Mouse (Mus musculus): ENCODE data around the gene P2ry13. TPM values are rescaled to one million over a fixed set of nuclear protein-coding genes. Genes with fewer than 3 reads are reported as not detected.

P2ry13 gene
- polyA plus RNA-seq, 1 experiment = 1.3 TPM

- H3K4me1 ChIP-seq (ENCODE audit: control insufficient read depth, insufficient read depth, low read length) = 0 out of 2 replicates have a peak, but pooled peaks cover 2% of the 10 kb centered on the region
- H3K4me3 ChIP-seq (ENCODE audit: insufficient read depth, low read depth, low read length) = no peak overlapping the region
- peak overlapping the region; percentile 80 for H3K27ac ChIP-seq (ENCODE audit: insufficient read depth, low read depth, low read length)
- TF ChIP-seq CTCF (conservative IDR thresholded peaks at IDR 0.05; ENCODE audit: insufficient read depth, insufficient read length, low read depth, low read length) (no peak), POLR2A (IDR thresholded peaks at IDR 0.05; ENCODE audit: low read depth, low read length) (no peak)
- no peaks in the 10 kb centered on the region for H3K27me3 ChIP-seq (replicated peaks; ENCODE audit: control insufficient read depth, insufficient read depth, low read length)
- no peaks in the 10 kb centered on the region for H3K36me3 ChIP-seq (ENCODE audit: control insufficient read depth, insufficient read depth, low read length)
- 40% methylated on average over 10 of the region's 10 CpGs for WGBS
- DNase-seq = peak; percentile 53
Observed at GRCm38 (mm10) chr3:59228730-59229551, 18.3 kb upstream of the P2ry13 start.

- H3K27ac ChIP-seq (ENCODE audit: insufficient read depth, low read depth, low read length) = no peak overlapping the region
- 0 out of 2 replicates have a peak, but pooled peaks cover 2% of the 10 kb centered on the region for H3K4me1 ChIP-seq (ENCODE audit: control insufficient read depth, insufficient read depth, low read length)
- no peaks in the 10 kb centered on the region for H3K36me3 ChIP-seq (ENCODE audit: control insufficient read depth, insufficient read depth, low read length)
- H3K4me3 ChIP-seq (ENCODE audit: insufficient read depth, low read depth, low read length) = no peak overlapping the region
- no peaks in the 10 kb centered on the region for H3K27me3 ChIP-seq (replicated peaks; ENCODE audit: control insufficient read depth, insufficient read depth, low read length)
- DNase-seq = no peak
- TF ChIP-seq CTCF (conservative IDR thresholded peaks at IDR 0.05; ENCODE audit: insufficient read depth, insufficient read length, low read depth, low read length) = no peak
- TF ChIP-seq POLR2A (IDR thresholded peaks at IDR 0.05; ENCODE audit: low read depth, low read length) = no peak
- WGBS = 96% methylated on average over 9 of the region's 9 CpGs
Observed at GRCm38 (mm10) chr3:59227696-59228095, 17.0 kb upstream of the P2ry13 start.

- Histone ChIP-seq H3K27me3 (replicated peaks; ENCODE audit: control insufficient read depth, insufficient read depth, low read length) (no peaks in the 10 kb centered on the region), H3K4me1 (ENCODE audit: control insufficient read depth, insufficient read depth, low read length) (0 out of 2 replicates have a peak, but pooled peaks cover 2% of the 10 kb centered on the region), H3K4me3 (ENCODE audit: insufficient read depth, low read depth, low read length) (no peak overlapping the region), H3K36me3 (ENCODE audit: control insufficient read depth, insufficient read depth, low read length) (no peaks in the 10 kb centered on the region), H3K27ac (ENCODE audit: insufficient read depth, low read depth, low read length) (no peak overlapping the region)
- no peak for TF ChIP-seq CTCF (conservative IDR thresholded peaks at IDR 0.05; ENCODE audit: insufficient read depth, insufficient read length, low read depth, low read length)
- TF ChIP-seq POLR2A (IDR thresholded peaks at IDR 0.05; ENCODE audit: low read depth, low read length) = no peak
- DNase-seq = no peak
Observed at GRCm38 (mm10) chr3:59225411-59225810, 14.7 kb upstream of the P2ry13 start.

GRCm38 (mm10) chr3:59222303-59222702, 11.6 kb upstream of the P2ry13 start:
- TF ChIP-seq POLR2A (IDR thresholded peaks at IDR 0.05; ENCODE audit: low read depth, low read length) (no peak), CTCF (conservative IDR thresholded peaks at IDR 0.05; ENCODE audit: insufficient read depth, insufficient read length, low read depth, low read length) (no peak)
- H3K4me3 ChIP-seq (ENCODE audit: insufficient read depth, low read depth, low read length) = no peak overlapping the region
- H3K36me3 ChIP-seq (ENCODE audit: control insufficient read depth, insufficient read depth, low read length) = no peaks in the 10 kb centered on the region
- H3K27ac ChIP-seq (ENCODE audit: insufficient read depth, low read depth, low read length) = no peak overlapping the region
- 86% methylated on average over 2 of the region's 2 CpGs for WGBS
- H3K4me1 ChIP-seq (ENCODE audit: control insufficient read depth, insufficient read depth, low read length) = no peaks in the 10 kb centered on the region
- no peak for DNase-seq
- no peaks in the 10 kb centered on the region for H3K27me3 ChIP-seq (replicated peaks; ENCODE audit: control insufficient read depth, insufficient read depth, low read length)

- Histone ChIP-seq H3K27me3 (replicated peaks; ENCODE audit: control insufficient read depth, insufficient read depth, low read length) (no peaks in the 10 kb centered on the region), H3K4me3 (ENCODE audit: insufficient read depth, low read depth, low read length) (no peak overlapping the region), H3K4me1 (ENCODE audit: control insufficient read depth, insufficient read depth, low read length) (no peaks in the 10 kb centered on the region), H3K36me3 (ENCODE audit: control insufficient read depth, insufficient read depth, low read length) (no peaks in the 10 kb centered on the region), H3K27ac (ENCODE audit: insufficient read depth, low read depth, low read length) (no peak overlapping the region)
- 72% methylated on average over 2 of the region's 2 CpGs for WGBS
- no peak for DNase-seq
- TF ChIP-seq POLR2A (IDR thresholded peaks at IDR 0.05; ENCODE audit: low read depth, low read length) = no peak
- TF ChIP-seq CTCF (conservative IDR thresholded peaks at IDR 0.05; ENCODE audit: insufficient read depth, insufficient read length, low read depth, low read length) = no peak
Observed at GRCm38 (mm10) chr3:59219326-59219725, 8.6 kb upstream of the P2ry13 start.

- no peak overlapping the region for H3K4me3 ChIP-seq (ENCODE audit: insufficient read depth, low read depth, low read length)
- no peaks in the 10 kb centered on the region for H3K4me1 ChIP-seq (ENCODE audit: control insufficient read depth, insufficient read depth, low read length)
- 93% methylated on average over 10 of the region's 10 CpGs for WGBS
- TF ChIP-seq POLR2A (IDR thresholded peaks at IDR 0.05; ENCODE audit: low read depth, low read length) (no peak), CTCF (conservative IDR thresholded peaks at IDR 0.05; ENCODE audit: insufficient read depth, insufficient read length, low read depth, low read length) (no peak)
- no peak for DNase-seq
- H3K36me3 ChIP-seq (ENCODE audit: control insufficient read depth, insufficient read depth, low read length) = no peaks in the 10 kb centered on the region
- H3K27ac ChIP-seq (ENCODE audit: insufficient read depth, low read depth, low read length) = no peak overlapping the region
- H3K27me3 ChIP-seq (replicated peaks; ENCODE audit: control insufficient read depth, insufficient read depth, low read length) = no peaks in the 10 kb centered on the region
Observed at GRCm38 (mm10) chr3:59217211-59217610, 6.5 kb upstream of the P2ry13 start.

GRCm38 (mm10) chr3:59212404-59212803, 1.7 kb upstream of the P2ry13 start:
- Histone ChIP-seq H3K27ac (ENCODE audit: insufficient read depth, low read depth, low read length) (no peak overlapping the region), H3K4me3 (ENCODE audit: insufficient read depth, low read depth, low read length) (no peak overlapping the region), H3K4me1 (ENCODE audit: control insufficient read depth, insufficient read depth, low read length) (no peaks in the 10 kb centered on the region), H3K36me3 (ENCODE audit: control insufficient read depth, insufficient read depth, low read length) (no peaks in the 10 kb centered on the region), H3K27me3 (replicated peaks; ENCODE audit: control insufficient read depth, insufficient read depth, low read length) (no peaks in the 10 kb centered on the region)
- TF ChIP-seq POLR2A (IDR thresholded peaks at IDR 0.05; ENCODE audit: low read depth, low read length) (no peak), CTCF (conservative IDR thresholded peaks at IDR 0.05; ENCODE audit: insufficient read depth, insufficient read length, low read depth, low read length) (no peak)
- DNase-seq = no peak

All from kidney, adult 2 months (tissue).